ENCODE assay signal across 12 mouse cellular contexts in genomic region chr10:127542084-127542483, GRCm38 (mm10). TPM values are rescaled to one million over a fixed set of nuclear protein-coding genes. Genes with fewer than 3 reads are reported as not detected.
DNase-seq lines count a peak whose midpoint lies in the region; ATAC-seq and TF ChIP-seq lines count a peak whose summit lies in the region.
"Had no signal": no experiment of that assay in that cellular context is flagged by ENCODE, and none has a peak within 500 bp of the region (broad histone marks: within the 10 kb centered on the region; RNA-seq: fewer than 3 reads in every experiment).

No protein-coding gene starts in this region.

- no peak overlapping the region for H3K4me2 ChIP-seq in kidney, embryonic 14.5 days (replicated peaks; ENCODE audit: low read depth, low read length)
- H3K4me2 ChIP-seq in midbrain, embryonic 15.5 days, result no peak overlapping the region
- H3K4me2 ChIP-seq: heart, embryonic 13.5 days; lung, embryonic 14.5 days had no signal

- no peak for ATAC-seq in kidney, embryonic 14.5 days (ENCODE audit: low FRiP score, low TSS enrichment)
- 0 out of 2 replicates have a peak, but pooled peaks have one; percentile 12 for ATAC-seq in midbrain, embryonic 15.5 days (replicated peaks)
- no peak for ATAC-seq in erythroblast, adult 5-6 weeks (replicated peaks; ENCODE audit: low FRiP score, poor library complexity, severe bottlenecking)

- peak; percentile 36 to 55 for DNase-seq in kidney, postnatal 4 days
- DNase-seq in cerebellum, adult 2 months, result peak; percentile 64 to 72
- DNase-seq in cerebellum, postnatal 36 days, result peak; percentile 58 to 64
- no peak for DNase-seq in urinary bladder, postnatal 25 days (ENCODE audit: low spot score)
- DNase-seq: lung, embryonic 14.5 days; right cerebral cortex, postnatal 14 days had no signal

- peaks cover 61% of the 10 kb centered on the region for H3K36me3 ChIP-seq in kidney, embryonic 14.5 days (ENCODE audit: control insufficient read depth, insufficient read depth, low read length)
- peaks cover 56% of the 10 kb centered on the region for H3K36me3 ChIP-seq in midbrain, embryonic 15.5 days (replicated peaks)

- WGBS in kidney, embryonic 14.5 days, result 74% methylated on average over 13 of the region's 13 CpGs
- 9% methylated on average over 13 of the region's 13 CpGs for WGBS in cerebellum, adult 2 months
- WGBS in midbrain, embryonic 15.5 days, result 49% methylated on average over 13 of the region's 13 CpGs

- TF ChIP-seq POLR2A in cerebellum, adult 2 months (IDR thresholded peaks at IDR 0.05; ENCODE audit: borderline replicate concordance, insufficient read depth, low read length), result no peak

- no peak overlapping the region for H3K27ac ChIP-seq in kidney, embryonic 14.5 days (ENCODE audit: low read depth, low read length)
- peak overlapping the region; percentile 5 for H3K27ac ChIP-seq in cerebellum, adult 2 months (ENCODE audit: insufficient read depth, low read length)
- peak overlapping the region; percentile 42; the same call in 1 of the 2 replicates for H3K27ac ChIP-seq in midbrain, embryonic 15.5 days
- H3K27ac ChIP-seq: heart, embryonic 13.5 days; kidney, postnatal 0 days had no signal

- H3K27me3 ChIP-seq in kidney, embryonic 14.5 days (ENCODE audit: control insufficient read depth, insufficient read depth, low read length), result peaks cover under 1% of the 10 kb centered on the region; the same call in 1 of the 2 replicates
- H3K27me3 ChIP-seq in cerebellum, adult 2 months (ENCODE audit: control insufficient read depth, insufficient read depth, low read length), result no peaks in the 10 kb centered on the region
- no peaks in the 10 kb centered on the region for H3K27me3 ChIP-seq in midbrain, embryonic 15.5 days (replicated peaks)

- H3K9ac ChIP-seq in kidney, embryonic 14.5 days (ENCODE audit: low read depth, low read length), result no peak overlapping the region
- no peak overlapping the region for H3K9ac ChIP-seq in midbrain, embryonic 15.5 days
- H3K9ac ChIP-seq: heart, embryonic 13.5 days; lung, embryonic 14.5 days had no signal

- no peak for TF ChIP-seq CTCF in cerebellum, adult 2 months (IDR thresholded peaks at IDR 0.05; ENCODE audit: borderline replicate concordance, insufficient read depth, low read depth, low read length)

- no peak overlapping the region for H3K4me3 ChIP-seq in kidney, embryonic 14.5 days (ENCODE audit: low read length)
- H3K4me3 ChIP-seq in cerebellum, adult 2 months (replicated peaks; ENCODE audit: insufficient read depth, low read depth, low read length), result no peak overlapping the region
- H3K4me3 ChIP-seq in midbrain, embryonic 15.5 days, result no peak overlapping the region
- H3K4me3 ChIP-seq: heart, embryonic 13.5 days had no signal

- H3K4me1 ChIP-seq in kidney, embryonic 14.5 days (ENCODE audit: control insufficient read depth, insufficient read depth, low read length), result no peaks in the 10 kb centered on the region
- H3K4me1 ChIP-seq in cerebellum, adult 2 months (ENCODE audit: control insufficient read depth, insufficient read depth, low read length), result peaks cover 19% of the 10 kb centered on the region
- peaks cover 13% of the 10 kb centered on the region for H3K4me1 ChIP-seq in midbrain, embryonic 15.5 days
- H3K4me1 ChIP-seq: heart, embryonic 13.5 days had no signal

- H3K9me3 ChIP-seq in kidney, embryonic 14.5 days (ENCODE audit: control insufficient read depth, low read length), result no peaks in the 10 kb centered on the region
- H3K9me3 ChIP-seq in midbrain, embryonic 15.5 days, result no peaks in the 10 kb centered on the region
- H3K9me3 ChIP-seq: heart, embryonic 13.5 days had no signal

RNA-seq across cellular contexts. Expression of gene Nxph4, which starts 7.7 kb away (rescaled TPM):
- 0.49 and 1.2 TPM in 2 replicates for polyA plus RNA-seq in kidney, embryonic 14.5 days (2014; fragmentation: Nextera tagmentation; extraction: Ambion mirVana)
- polyA plus RNA-seq in cerebellum, adult 2 months (2012; rRNA removed), result 30.3 and 33.8 TPM in 2 replicates
- polyA plus RNA-seq in midbrain, embryonic 15.5 days (2015; fragmentation: Nextera tagmentation; extraction: Ambion mirVana), result 93.7 and 114 TPM in 2 replicates
- total RNA-seq in erythroblast, adult 5-6 weeks (2015; ENCODE audit: low replicate concordance), result not detected in 2 replicates
- not detected in 2 replicates for total RNA-seq in erythroblast, adult 5-6 weeks (2017; ENCODE audit: low replicate concordance)
- total RNA-seq: common myeloid progenitor, adult 5-6 weeks had no signal

RNA-seq across cellular contexts. Expression of gene Shmt2, which starts 19.8 kb away (rescaled TPM):
- polyA plus RNA-seq in kidney, embryonic 14.5 days (2014; fragmentation: Nextera tagmentation; extraction: Ambion mirVana), result 68.9 and 99.8 TPM in 2 replicates
- polyA plus RNA-seq in cerebellum, adult 2 months (2012; rRNA removed), result 68.2 and 69.8 TPM in 2 replicates
- 49.4 and 50.7 TPM in 2 replicates for polyA plus RNA-seq in midbrain, embryonic 15.5 days (2015; fragmentation: Nextera tagmentation; extraction: Ambion mirVana)
- total RNA-seq in erythroblast, adult 5-6 weeks (2015; ENCODE audit: low replicate concordance), result 17.9 and 19.9 TPM in 2 replicates
- total RNA-seq in erythroblast, adult 5-6 weeks (2017; ENCODE audit: low replicate concordance), result 12.3 and 18.3 TPM in 2 replicates

RNA-seq across cellular contexts. Expression of gene Ndufa4l2, which starts 27.3 kb away (rescaled TPM):
- 27.1 and 32.7 TPM in 2 replicates for polyA plus RNA-seq in kidney, embryonic 14.5 days (2014; fragmentation: Nextera tagmentation; extraction: Ambion mirVana)
- polyA plus RNA-seq in cerebellum, adult 2 months (2012; rRNA removed), result 10.4 and 11.5 TPM in 2 replicates
- polyA plus RNA-seq in midbrain, embryonic 15.5 days (2015; fragmentation: Nextera tagmentation; extraction: Ambion mirVana), result 22.1 and 23.1 TPM in 2 replicates
- total RNA-seq in erythroblast, adult 5-6 weeks (2015; ENCODE audit: low replicate concordance), result not detected in 2 replicates
- not detected in 2 replicates for total RNA-seq in erythroblast, adult 5-6 weeks (2017; ENCODE audit: low replicate concordance)
- total RNA-seq: common myeloid progenitor, adult 5-6 weeks had no signal

RNA-seq across cellular contexts. Expression of gene Stac3, which starts 40.6 kb away (rescaled TPM):
- polyA plus RNA-seq in kidney, embryonic 14.5 days (2014; fragmentation: Nextera tagmentation; extraction: Ambion mirVana), result 0.39 and 0.50 TPM in 2 replicates
- polyA plus RNA-seq in cerebellum, adult 2 months (2012; rRNA removed), result 8.3 TPM in 2 replicates
- polyA plus RNA-seq in midbrain, embryonic 15.5 days (2015; fragmentation: Nextera tagmentation; extraction: Ambion mirVana), result 1.4 and 2.4 TPM in 2 replicates
- total RNA-seq in erythroblast, adult 5-6 weeks (2015; ENCODE audit: low replicate concordance), result not detected in 2 replicates
- not detected in 2 replicates for total RNA-seq in erythroblast, adult 5-6 weeks (2017; ENCODE audit: low replicate concordance)
- total RNA-seq: common myeloid progenitor, adult 5-6 weeks had no signal
- polyA plus RNA-seq: lung, embryonic 14.5 days had no signal

Comparison
In these comparisons a context has a peak if more than half of its experiments do, and no peak if none do; other contexts are left out.
1. RNA of gene Nxph4, which starts 7.7 kb away (polyA plus RNA-seq): 93.7 to 114 TPM in midbrain, embryonic 15.5 days and 30.3 to 33.8 TPM in cerebellum, adult 2 months; 0.49 to 1.2 TPM in kidney, embryonic 14.5 days; every median in the first group is over 10 times any median in the second.